Mouse (Mus musculus): Measurements from ENCODE around the gene Fitm2. TPM values are rescaled to one million over a fixed set of nuclear protein-coding genes. Genes with fewer than 3 reads are reported as not detected.
A peak's percentile ranks its signal among the peaks of the same experiment; 100 is the strongest.

Gene Fitm2
- polyA plus RNA-seq, 2 experiments from 2014 or later = 1.8 to 1.9 TPM

- no peak for ATAC-seq
These were observed 52.0 kb downstream of the Fitm2 start for GRCm38 (mm10) chr2:163420366-163420886.

GRCm38 (mm10) chr2:163419346-163420045 lies 52.9 kb downstream of the Fitm2 start:
- ATAC-seq = peak; percentile 96

GRCm38 (mm10) chr2:163418841-163419345 lies 53.5 kb downstream of the Fitm2 start:
- ATAC-seq = peak; percentile 8

- no peak for ATAC-seq
These were observed 54.6 kb downstream of the Fitm2 start for GRCm38 (mm10) chr2:163417830-163418229.

- ATAC-seq = no peak
These were observed 55.4 kb downstream of the Fitm2 start for GRCm38 (mm10) chr2:163417026-163417425.

Other genes with a start within 250 kb of the Fitm2 start
- not detected for gene Jph2, start 74.6 kb downstream of the Fitm2 start, polyA plus RNA-seq (2017; shearing (Covaris generic))
- 100 to 1,000 TPM; 134 to 146 TPM for gene Oser1, start 47.9 kb downstream of the Fitm2 start, polyA plus RNA-seq (2017; shearing (Covaris generic))
- not detected for gene Gdap1l1, start 34.2 kb downstream of the Fitm2 start, polyA plus RNA-seq (2017; shearing (Covaris generic))
- not detected for gene R3hdml, start 19.7 kb upstream of the Fitm2 start, polyA plus RNA-seq (2017; shearing (Covaris generic))
- not detected for gene Hnf4a, start 34.2 kb upstream of the Fitm2 start, polyA plus RNA-seq (2017; shearing (Covaris generic))
- 10 to 100 TPM; 43.3 to 74.1 TPM for gene Ttpal, start 129.7 kb upstream of the Fitm2 start, polyA plus RNA-seq (2017; shearing (Covaris generic))
- 100 to 1,000 TPM; 131 to 203 TPM for gene Serinc3, start 172.5 kb upstream of the Fitm2 start, polyA plus RNA-seq (2017; shearing (Covaris generic))
- 1 to 10 TPM; 1.5 to 9.0 TPM for gene Pkig, start 185.8 kb upstream of the Fitm2 start, polyA plus RNA-seq (2017; shearing (Covaris generic))

Measured in CD4-positive, CD25-positive, alpha-beta regulatory T cell, adult 4 months (primary cell).